Mouse (Mus musculus) CH12.LX (cell line): ENCODE results near the gene Cercam.

Experiments
- CTCF ChIP-seq, 2 experiments: IDR thresholded peaks in 1 of 2; conservative IDR thresholded peaks in 1 of 2; 2 replicates each; pipeline ENCODE4 v1.5.1; 2011 to 2012; ENCODE audit warnings: low read depth in 2 of 2, low read length in 2 of 2, improper control_type of control experiment in 1 of 2, inconsistent platforms in 1 of 2, mild to moderate bottlenecking in 1 of 2, moderate library complexity in 1 of 2
- ETS1 ChIP-seq: conservative IDR thresholded peaks from 2 replicates; pipeline ENCODE4 v1.6.1; 2012; ENCODE audit warnings: low read depth, mild to moderate bottlenecking, inconsistent platforms, low read length, improper control_type of control experiment, moderate library complexity
- HCFC1 ChIP-seq: IDR thresholded peaks from 2 replicates; pipeline ENCODE4 v1.6.1; 2012; ENCODE audit warnings: low read depth, mild to moderate bottlenecking, inconsistent platforms, low read length, improper control_type of control experiment
- JUN ChIP-seq: IDR thresholded peaks from 2 replicates; pipeline ENCODE4 v1.6.1; 2011; ENCODE audit warnings: low read depth, mild to moderate bottlenecking, low read length, improper control_type of control experiment, moderate library complexity; ENCODE audit not compliant: insufficient read depth
- POLR2A ChIP-seq: IDR thresholded peaks from 2 replicates; pipeline ENCODE4 v1.6.1; 2011; ENCODE audit warnings: low read depth, mild to moderate bottlenecking, improper control_type of control experiment, low read length
- USF1 ChIP-seq: IDR thresholded peaks from 2 replicates; pipeline ENCODE4 v1.6.1; 2014; ENCODE audit warnings: low read depth, mild to moderate bottlenecking, inconsistent platforms, low read length, improper control_type of control experiment
- ZMIZ1 ChIP-seq: IDR thresholded peaks from 2 replicates; pipeline ENCODE4 v1.6.1; 2012; ENCODE audit warnings: low read depth, mild to moderate bottlenecking, inconsistent platforms, low read length, improper control_type of control experiment

DNA sequence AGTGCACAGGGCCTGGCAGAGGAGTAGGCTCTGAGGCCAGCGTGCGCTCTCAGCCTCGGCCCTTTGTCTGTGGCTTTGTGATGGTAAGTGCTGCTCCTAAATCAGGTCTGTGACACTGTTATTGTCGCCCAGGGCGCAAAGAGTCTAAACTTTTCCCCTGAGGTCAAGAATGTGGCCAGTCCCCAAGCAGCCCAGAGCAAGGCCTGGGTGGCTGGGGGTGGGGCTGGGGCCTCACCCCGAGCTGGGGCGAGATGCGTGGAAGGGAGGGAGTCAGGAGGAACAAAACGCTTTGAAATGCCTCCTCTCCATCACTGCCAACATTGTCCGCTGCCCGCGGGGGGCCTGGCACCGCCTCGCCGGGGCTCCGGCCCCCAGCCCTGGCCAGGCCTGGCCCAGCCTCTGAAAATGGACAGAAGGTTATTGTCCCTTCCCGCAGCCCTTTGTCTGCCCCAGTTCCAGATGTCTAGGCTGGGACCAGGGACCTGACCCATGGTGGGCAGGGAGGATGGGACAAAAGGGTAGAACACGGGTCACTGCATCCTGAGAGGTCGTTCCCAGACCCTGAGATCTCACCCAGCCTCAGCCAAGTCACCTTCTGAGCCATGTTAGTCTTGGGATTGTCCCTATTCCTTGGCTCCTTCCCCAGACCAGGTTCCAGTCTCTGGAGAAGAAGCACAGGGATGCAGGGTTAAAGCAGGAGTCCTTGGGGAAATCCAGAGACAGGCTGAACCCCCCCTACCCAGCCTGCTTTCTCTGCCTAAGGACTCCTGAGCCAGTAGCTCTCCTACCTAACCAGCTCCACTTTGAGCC lies 12.3 kb upstream of the Cercam start:
- TF ChIP-seq JUN: no peak
- TF ChIP-seq CTCF (conservative IDR thresholded peaks at IDR 0.05 in 1 of 2, IDR thresholded peaks at IDR 0.05 in 1 of 2; ENCODE audit: low read depth in 2 of 2, low read length in 2 of 2): no peak
- no peak for TF ChIP-seq POLR2A
- TF ChIP-seq HCFC1: no peak
- TF ChIP-seq ETS1: no peak
- TF ChIP-seq ZMIZ1: no peak
- TF ChIP-seq USF1: no peak
